Mouse (Mus musculus): ENCODE data around the gene Spindoc.
"Not testable (repeated sequence)": the region's sequence is repeated elsewhere in the genome, so short reads cannot be mapped to it uniquely, and the experiment has no call there.

Gene Spindoc

DNA sequence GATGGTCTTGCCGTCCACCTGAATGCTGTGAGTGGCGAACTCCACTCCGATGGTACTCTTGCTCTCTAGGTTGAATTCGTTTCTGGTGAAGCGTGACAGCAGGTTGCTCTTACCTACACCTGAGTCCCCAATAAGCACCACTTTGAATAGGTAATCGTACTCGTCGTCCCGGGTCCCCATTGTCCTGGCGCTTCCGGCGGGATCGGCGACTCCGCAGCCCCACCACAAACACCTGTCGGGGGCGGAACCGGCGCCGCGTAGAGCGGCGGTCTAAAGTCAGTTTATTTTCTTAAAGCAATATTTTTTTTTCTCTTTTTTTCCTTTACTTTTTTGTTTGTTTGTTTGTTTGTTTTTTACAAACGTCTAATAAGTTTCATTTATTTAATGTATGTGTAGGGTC lies 16.1 kb upstream of the Spindoc start:
- not testable (repeated sequence) for DNase-seq

DNA sequence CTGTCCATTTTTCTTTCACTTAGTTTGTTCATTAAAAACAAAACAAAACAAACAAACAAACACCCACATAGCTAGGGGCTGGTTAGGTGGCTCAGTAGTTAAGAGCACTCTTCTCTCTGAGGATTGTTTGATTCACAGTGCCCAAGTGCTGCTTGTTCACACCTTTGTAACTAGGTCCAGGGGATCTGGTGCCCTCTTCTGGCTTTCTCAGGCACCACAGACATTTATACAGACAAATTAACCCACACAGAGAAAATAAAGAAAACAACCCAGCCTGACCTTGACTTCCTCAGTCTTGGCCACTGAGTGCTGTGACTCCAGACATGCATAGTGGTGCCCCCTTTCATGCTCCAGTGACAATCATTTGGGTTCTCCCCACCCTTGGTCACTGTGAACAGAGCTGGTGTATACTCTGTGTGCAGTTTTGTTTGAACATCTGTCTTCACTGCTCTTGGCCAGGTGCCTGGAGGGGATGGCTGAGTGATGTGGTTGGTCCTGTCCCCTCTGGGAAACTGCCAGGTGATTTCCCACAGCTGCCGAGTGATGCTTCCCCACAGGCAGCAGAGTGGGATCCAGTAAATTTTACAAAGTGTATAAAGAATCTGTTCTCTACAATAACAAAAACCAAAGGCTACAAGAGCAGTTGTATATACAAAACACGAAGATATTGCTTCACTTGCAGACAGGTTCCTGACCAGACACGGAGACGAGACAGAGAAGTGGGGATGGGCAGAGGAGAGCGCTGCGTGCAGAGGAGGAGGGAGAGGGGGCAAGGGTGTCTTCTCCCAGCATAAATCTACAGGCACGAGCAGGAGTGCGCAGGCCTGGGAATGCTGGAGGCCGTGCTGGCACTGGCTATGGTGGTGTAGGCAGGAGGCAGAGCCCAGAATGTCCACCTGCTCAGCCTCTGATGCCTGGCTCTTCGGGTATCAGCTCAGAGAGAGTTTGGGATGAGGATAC lies 14.4 kb upstream of the Spindoc start:
- DNase-seq = peak; percentile 65

DNA sequence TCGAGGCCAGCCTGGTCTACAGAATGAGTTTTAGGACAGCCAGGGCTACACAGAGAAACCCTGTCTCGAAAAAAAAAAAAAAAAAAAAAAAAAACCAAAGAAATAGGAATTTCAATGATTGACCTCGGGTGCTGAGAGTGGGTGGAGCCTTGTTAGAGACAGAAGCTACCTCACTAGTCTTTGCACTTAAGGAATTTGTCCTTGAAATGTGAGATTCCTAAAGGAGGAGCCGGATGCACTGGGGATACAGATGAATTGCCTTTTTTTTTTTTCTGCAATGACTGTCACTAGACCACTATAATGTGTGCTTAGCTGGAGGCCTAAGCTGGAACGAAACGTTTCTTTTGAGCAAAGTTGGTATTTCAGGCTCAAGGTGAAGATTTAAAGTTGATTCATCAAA lies 5.7 kb upstream of the Spindoc start:
- DNase-seq = no peak

DNA sequence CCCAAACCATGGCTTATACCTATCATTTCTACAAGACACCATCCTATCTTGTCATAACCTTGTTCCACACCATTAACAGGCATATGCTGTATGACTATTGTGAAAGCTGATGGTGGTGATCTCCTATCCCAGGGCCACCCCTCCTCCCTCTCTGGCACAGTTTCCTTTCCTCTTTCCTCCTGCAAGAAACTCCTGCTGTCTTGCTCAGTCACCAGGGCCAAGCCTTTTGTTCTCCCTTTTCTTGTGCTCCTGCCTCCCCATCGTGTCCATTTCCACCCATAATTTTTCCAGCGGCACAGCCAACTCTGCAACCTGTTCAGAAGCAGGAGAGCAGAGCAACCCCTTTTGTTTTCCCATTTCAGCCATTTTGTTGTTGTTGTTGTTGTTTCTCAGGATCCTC lies 3.2 kb upstream of the Spindoc start:
- DNase-seq = no peak

DNA sequence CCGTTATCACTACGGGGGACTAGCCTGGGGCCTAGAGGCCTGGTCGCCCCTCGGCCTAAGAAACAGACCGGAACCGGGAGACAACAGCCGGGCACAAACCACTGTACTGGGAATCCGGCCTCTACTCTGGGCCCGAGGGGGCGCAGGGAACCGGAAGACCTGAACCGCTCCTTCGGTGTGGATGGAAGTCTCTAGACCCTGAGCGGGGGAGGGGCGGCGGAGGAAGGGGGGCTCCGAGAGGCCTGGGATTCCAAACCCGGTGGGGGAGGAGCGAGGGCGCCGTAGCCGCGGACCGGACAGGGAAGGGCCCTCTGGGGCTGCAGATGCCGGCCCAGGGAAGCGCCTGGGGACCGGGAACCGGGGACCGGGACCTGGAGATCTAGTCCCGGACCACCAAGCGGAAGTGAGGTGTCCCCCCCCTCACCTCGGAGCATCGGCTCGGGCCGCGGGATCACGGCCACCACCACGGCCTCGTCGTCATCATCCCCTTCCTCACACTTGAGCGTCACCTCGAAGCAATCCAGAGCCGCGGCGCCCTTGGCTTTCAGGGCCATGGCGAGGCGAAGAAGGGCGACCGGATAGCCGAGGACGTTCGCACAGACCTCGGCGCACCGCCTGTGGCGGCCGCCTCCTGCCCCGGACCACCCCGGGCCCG lies 419 bp downstream of the Spindoc start:
- peak; percentile 89 for DNase-seq

DNA sequence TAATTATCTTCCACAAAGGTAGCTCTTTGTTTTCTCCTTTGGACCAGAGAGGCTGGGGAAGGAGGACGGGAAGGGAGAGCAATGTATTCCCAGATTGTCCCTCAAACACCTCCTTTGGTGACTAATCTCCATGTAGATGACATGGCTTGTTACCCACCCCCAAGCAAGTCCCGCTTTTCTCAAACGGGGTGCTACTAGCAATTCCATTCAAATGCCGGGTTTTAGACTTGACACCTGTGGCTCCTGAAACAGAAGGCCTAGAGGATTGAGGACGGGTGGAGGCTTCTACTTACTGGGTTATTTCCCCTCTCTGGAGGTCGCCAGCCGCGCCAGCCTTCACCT lies 917 bp downstream of the Spindoc start:
- DNase-seq = no peak

DNA sequence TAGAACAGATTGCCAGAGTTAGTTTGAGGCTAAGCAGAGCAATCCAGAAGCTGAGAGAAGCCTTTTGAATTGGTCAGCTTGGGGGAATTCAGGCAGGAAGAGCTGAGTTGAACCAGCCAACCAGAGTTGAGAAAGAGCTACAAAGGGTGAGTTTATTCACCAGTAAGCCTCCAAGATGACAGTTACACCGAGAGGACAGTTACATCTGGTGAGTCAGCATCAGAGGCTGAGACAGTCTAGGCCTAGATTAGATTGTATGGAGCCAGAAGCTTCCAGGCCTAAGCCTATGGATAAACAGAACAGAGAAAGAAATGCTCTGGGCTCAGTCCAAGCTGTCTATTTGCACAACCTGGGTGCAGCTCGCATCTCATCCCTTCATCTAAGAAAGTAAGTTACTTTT lies 5.2 kb downstream of the Spindoc start:
- no peak for DNase-seq

DNA sequence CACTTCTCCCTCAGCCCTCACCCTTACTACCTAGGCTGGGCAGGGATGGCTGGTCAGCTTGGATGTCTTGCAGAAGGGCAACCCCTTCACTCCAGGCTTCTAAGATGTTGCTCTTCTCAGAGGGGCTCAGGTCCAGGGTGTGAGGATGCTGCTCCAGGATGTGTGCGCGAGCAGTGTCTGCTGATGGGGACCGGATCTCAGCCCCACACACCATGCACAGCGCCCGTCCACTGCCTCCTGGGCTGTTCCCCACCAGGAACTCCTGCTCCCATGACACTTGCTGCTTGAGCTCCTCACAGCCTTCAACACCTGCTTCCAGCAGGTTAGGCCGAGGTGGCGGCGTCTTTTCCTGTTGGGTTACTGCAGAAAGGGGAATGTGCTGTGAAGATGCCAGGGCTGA lies 8.3 kb downstream of the Spindoc start:
- no peak for DNase-seq

DNA sequence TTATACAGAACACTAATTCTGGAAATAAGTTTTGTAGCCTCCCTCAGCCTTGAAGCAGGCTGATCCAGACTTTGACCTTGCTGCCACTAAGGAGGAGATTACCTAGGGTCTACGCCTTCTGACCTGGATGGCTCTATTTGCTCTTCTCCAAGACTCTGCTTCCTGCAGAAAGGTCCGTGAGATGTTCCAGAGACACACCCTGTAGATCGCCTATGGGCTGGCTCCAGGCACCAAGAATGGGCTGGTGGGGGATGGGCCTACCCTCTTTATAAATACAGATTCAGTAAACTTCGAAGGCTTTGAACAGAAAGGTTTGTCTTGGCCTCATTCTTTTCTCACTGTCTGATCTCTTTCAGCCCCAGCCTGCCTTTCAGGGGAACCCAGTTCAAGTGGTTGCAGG lies 13.3 kb downstream of the Spindoc start:
- not testable (repeated sequence) for DNase-seq

DNA sequence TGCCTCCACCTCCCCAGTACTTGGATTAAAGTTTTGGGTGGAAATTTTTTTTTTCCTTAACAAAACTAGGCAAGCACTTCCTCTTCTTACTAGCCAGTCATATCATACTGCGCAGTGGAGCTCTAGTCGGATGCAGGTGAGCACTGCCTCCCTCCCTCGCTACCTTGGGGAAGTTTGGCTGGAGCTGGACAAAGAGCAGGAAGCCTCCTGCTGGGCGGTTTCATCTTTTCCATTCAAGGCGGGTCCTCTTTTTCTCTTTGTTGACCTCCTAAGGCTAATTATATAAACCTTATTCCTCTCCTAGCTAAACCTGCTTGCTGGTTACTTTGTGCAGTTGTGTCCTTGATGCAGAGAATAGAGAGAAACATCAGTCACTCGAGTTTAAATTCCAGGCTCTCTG lies 29.2 kb downstream of the Spindoc start:
- DNase-seq = no peak

DNA sequence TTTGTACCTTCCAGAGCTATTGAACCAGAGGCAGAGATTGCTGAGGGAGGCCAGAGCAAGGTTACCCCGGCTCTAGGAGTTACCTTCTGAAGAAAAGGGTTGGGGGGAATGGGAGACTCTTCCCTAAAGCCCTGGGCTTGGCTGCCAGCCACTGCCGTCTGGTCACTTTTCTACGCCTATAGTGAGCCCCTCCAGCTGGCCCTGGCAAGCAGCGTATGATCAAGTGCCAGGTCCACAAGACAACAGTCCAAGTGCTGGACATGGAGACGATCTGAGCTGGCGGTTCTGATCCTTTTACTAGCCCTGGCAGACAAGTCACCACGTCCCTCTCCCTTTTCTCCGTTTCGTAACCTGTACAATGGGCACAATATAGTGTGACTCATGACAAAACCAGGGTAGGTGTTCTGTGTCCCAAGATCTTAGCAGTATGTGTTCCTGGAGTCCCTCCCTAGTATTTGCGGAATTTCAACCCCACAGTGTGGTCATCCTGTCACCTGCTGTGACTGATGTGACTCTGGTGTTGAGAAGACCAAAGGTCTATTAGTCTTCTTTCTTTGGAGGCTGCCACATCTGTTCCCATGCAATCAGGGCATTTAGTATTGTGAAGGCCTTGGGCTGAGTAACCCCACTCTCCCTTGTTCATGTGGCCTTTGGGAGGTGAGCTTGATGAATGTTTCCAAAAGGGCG lies 29.8 kb downstream of the Spindoc start:
- DNase-seq = no peak

DNA sequence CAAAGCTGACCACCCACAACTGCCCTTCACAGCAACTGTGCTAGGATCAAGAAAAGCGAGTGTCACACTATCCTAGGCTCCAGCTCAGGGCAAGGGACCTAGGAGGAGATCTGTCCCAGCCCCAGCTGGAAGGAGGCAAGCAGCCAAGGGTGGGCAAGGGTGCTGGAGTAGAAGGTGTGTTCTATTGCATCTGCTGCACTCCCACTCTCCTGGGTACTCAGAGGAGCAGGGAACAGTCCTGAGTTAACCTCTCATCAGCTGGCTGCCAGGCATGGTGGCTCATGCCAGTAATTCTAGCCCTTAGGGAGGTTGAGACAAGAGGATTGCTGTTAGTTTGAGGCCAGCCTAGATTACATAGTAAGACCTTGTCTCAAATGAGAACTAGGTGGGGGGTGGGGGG lies 32.8 kb downstream of the Spindoc start:
- no peak for DNase-seq

DNA sequence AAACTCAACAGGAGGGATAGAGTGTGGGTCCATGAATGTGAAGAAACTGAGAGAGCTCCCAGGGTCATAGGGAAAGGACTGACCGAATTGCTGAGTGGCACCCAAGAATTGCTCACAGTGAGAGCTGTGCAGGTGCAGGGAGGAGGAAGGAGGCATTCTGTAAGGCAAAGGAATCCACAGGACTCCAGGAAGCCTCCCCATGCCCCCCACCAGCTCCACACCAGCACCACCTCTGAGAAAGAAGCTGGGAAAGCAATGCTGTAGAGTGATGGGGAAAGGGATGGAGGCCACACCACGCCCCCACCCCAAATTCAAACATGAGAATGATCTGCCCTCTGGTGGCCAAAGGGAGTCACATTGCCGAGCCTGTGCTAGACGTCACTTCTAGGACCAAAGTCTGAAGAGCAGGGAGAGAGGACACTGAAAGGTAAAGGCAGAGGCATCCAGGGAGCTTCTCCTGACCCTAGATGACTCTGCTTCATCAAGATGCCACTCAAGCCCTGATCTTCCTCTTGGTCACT lies 37.5 kb downstream of the Spindoc start:
- DNase-seq = peak; percentile 69

DNA sequence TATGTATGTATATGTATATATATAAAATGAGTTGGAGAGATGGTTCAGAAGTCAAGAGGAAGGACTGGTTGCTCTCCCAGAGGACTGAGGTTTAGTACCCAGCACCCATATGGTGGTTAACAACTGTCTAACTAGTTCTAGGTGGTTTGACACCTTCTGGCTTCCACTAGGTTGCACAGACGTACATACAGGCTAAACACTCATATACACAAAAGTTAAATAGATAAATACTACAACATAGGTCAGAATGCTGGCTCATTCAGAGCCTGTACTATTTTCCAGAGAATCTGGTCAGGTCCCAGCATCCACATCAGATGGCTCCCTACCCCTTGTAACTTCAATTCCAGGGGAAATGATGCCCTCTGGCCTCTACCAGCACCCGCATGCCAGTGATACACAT lies 40.1 kb downstream of the Spindoc start:
- DNase-seq = no peak

DNA sequence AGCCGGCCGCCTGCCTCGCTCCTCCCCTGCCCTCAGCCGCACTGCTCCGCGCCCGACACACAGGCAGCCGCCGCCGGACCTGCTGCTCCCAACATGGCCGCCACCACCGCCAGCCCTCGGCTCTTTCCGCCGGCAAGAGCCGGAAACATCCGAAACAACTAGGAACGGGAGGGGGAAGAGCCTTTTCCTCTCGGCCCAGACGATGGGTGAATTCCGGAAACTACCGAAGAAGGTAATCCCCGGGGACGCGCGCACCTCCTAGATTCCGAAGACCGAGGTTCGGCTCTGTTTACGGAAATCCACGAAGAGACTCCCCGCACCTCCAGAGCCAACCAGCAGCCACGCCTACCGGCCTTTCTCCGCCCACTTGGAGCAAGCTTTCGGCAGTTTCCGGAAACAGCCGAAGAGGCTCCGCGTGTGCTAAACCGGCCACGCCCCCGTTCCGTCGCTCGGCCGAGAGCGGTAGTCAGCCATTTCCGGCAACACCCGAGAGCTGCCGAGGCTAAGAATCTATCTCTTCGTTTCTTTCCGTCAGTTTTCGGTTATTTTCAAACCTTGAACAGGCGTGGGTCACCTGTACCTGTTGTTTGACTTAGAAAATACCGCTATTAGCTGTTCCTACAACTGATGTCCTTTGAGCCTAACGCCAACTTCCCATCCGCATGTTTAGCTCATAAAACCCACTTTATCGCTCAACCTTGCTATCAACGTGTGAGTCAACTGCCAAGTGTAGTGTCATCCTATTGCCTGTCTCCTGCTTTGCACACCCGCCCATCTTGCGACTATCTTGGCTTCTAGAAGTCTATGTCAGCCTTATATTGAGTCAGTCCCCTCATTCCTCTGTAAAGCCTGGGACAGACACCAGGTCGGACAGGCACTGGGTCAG lies 41.0 kb downstream of the Spindoc start, which contains the start of gene Mark2:
Mark2 (minus strand) TSS at position 349 of the 886 bp plus-strand sequence.
- DNase-seq = peak; percentile 100

DNA sequence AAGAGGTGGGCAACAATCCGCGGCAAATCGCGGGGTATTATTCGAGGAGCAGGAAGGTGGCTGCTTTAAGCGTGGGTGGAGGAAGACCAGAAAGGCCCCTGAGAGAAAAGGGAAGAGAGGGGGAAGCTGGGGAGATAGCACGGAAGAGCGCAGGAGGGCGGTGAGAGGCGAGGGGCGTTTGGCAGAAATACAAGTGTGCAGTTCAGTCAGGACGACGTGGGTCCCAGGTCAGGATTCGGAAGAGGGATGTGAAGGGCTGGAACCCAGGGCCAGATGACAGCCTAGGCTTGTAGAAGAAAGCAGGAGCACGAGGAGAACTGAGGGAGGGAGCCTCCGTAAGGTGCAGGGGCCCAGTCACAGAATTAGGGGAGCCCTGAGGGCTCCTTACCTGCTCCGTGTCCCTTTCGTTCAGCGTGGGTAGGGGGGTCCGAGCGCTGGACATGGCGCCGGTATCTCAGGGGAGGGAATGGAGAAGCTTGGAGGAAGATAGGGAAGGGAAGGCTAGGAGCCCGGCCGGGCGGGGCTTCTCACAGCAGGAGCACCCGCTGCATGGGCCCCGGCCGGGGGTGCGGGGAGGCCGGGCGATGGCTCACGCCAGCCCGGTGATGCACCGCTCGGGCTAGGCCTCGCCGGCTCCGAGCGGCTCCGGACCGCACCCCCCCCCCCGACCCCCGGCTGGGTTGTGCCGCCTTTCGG lies 41.9 kb downstream of the Spindoc start:
- peak; percentile 38 for DNase-seq

DNA sequence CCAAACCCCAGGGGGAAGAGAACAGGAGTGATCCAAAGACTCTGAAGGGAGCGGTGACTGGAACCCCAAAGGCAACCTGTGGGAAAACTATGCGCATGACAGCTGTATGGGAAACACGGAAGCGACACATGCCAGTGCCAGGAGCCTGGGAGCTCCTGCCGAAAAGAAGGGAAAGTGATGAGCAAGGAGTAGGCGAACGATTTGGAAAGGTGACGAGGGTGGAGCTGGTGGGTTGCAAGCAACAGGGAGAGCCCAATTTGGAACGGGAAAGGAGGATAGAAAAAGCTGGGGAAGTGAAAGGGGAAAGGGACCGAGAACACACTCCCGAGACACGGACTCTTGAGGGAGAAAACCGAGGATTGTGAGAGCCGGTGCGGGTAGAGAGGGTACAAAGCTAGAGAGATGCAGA lies 42.4 kb downstream of the Spindoc start:
- peak; percentile 33 for DNase-seq

DNA sequence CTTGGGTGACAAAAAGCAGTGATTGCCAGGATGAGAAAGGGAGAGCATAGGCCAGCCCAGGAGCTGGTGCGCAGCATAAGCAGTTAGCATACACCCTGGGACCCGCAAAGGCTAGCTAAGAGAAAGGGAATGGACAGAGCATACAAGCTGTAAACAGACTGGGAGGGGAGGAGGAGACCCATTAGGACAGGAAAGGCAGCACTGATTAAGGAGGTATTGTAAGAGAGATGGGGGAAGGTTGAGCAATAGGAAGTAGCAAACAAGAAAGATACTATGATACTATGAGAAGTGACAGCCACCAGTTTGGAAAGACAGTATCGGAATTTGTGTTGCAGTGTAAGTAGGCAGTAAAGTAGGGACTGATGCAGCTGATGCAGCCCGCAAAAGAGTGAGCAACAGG lies 42.9 kb downstream of the Spindoc start:
- DNase-seq = no peak

DNA sequence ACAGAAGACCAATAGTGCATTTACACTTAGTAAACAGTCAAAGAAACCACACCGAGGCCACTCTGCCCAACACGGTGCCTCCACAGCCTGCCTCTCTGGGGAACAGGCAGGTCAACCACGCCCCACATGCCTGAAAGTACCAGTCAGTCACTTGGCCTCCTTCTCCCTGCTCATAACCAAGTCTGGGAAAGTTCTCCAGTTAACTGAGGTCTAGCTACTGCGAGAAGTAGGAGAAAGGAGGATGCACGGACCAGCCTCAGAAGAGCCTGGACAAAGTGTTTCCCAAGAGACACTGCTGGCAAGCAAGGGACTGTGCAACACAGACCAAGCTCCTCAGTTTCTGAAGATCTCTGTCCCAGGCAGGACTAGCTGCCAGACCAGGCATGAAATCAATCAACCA lies 43.8 kb downstream of the Spindoc start:
- DNase-seq = peak; percentile 53

DNA sequence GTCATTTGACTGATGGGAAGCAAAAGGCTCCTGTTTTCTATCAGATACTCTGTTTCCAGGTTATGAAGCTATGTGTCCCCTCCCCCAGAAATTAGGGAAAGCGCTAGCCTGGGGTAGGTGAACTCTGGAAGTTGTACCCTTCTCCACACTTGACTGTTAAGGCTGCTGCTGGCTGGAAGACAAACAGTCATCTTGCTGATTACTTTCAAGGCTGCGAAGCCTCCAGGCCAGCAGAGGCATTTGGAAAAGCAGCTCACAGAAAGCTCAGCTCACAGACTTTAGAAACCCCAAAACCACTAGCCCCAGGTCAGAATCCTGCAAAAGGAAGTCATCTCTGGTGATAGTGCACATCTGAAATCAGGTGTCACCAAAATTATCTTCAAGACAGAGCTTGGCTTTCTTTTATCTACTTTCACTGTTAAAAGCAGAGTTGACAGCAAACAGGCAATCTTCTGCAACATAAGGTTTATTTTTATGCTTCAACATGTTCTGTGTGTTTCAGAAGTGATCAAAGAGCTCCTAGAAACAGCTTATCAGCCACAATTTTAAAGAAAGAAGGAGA lies 44.9 kb downstream of the Spindoc start:
- DNase-seq = no peak

DNA sequence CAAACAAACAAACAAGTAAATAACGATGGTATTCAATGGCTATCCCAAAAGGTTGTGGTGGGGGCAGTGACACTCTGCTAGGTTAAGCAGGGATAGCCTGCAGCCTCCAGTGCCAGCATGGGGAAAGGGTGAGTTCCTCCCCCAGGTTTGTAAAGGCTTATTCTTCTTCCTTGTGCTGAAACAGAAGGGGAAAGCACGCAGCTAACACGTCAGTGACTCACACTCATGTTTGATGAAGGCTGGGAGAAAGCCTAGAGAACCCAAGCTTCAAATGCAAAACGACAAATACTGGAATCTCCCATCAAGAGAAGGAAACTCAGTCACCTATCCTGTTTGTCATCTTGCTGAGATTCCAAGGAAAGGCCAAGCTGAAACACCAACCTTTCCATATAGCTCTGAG lies 47.1 kb downstream of the Spindoc start:
- no peak for DNase-seq

Measured in kidney, postnatal 10 days (tissue).